Mouse (Mus musculus): ENCODE measurements around the gene Cbx2. TPM values are rescaled to one million over a fixed set of nuclear protein-coding genes. Genes with fewer than 3 reads are reported as not detected.

The Cbx2 gene
- polyA plus RNA-seq, 2 experiments: 29.1 to 35.7 TPM

DNA sequence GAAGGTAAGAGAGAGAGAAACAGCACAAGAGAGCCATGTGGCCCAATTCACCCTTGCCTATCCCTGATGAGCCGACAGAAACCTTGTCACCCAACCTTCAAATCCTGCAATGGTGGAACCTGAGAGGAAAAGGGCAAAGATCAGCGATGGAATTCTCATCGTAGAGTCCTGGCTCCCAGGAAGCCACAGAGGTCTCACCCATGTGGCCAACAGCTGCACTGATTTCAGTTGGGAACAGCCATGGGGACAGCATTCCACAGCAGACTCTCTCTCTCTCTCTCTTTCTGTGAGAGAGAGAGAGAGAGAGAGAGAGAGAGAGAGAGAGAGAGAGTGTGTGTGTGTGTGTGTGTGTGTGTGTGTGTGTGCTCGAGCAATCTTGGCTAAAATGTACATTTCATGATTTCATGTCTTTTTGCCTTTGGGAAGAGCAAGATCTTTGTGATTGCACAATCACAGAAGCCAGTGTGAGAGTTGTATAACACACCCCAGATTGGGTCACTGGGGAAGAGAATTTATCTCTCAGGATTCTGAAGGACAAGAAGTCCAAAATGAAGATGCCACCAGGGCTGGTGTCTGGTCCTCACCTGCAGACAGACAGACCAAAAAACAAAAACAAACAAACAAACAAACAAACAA lies 21.2 kb upstream of the Cbx2 start:
- Histone ChIP-seq H3K9me3 (ENCODE audit: control insufficient read depth, low read length) (no peaks in the 10 kb centered on the region), H3K27me3 (ENCODE audit: control insufficient read depth, insufficient read depth, low read length) (0 out of 2 replicates have a peak, but pooled peaks cover 6% of the 10 kb centered on the region), H3K27ac (replicated peaks; ENCODE audit: low read depth, low read length) (no peak overlapping the region), H3K4me1 (ENCODE audit: control insufficient read depth, insufficient read depth, low read length) (peaks cover 11% of the 10 kb centered on the region), H3K4me3 (replicated peaks; ENCODE audit: low read length) (no peak overlapping the region), H3K4me2 (replicated peaks; ENCODE audit: low read depth, low read length, severe bottlenecking) (no peak overlapping the region), H3K36me3 (ENCODE audit: control insufficient read depth, insufficient read depth, low read length) (no peaks in the 10 kb centered on the region), H3K9ac (ENCODE audit: low read depth, low read length, severe bottlenecking) (no peak overlapping the region)
- no peak for DNase-seq (ENCODE audit: low spot score)
- no peak for TF ChIP-seq POLR2A (IDR thresholded peaks at IDR 0.05; ENCODE audit: borderline replicate concordance, extremely low read depth, insufficient read depth, insufficient read length)
- no peak for ATAC-seq (ENCODE audit: low FRiP score, low read depth)
- WGBS: 61% methylated on average over 4 of the region's 4 CpGs

DNA sequence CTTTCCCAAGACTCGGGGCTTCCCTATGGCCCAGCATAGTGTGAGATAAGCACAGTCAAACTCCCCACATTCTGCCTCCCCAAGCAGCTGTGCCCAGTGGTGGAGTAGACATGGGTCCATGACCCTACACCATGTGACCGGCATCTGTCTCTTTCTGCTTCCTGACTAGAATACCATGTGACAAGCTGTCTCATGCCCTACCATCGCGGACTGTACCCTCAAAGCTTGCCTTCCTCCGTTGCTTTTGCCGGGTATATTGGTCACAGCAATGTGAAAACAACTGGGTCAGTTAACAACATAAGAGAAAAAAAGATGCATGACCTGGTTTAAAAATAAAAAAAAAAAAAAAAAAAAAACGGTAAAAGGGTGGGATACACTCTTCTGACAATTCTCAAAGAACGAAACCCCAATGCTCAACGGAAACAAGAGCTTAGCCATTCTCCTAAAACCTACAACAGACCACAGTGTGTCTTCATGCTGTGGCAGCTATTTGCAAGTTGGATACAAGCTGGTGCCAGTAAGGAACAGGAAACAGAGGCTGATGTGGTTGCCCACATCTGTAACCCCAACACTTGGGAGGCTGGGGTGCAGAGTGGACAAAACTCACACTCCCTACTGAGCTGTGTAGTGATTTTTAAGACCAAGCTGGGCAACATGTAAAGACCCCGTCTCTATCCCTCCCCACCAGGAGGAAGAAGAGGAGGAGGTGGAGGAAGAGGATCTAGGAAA lies 17.1 kb upstream of the Cbx2 start:
- Histone ChIP-seq H3K9ac (ENCODE audit: low read depth, low read length, severe bottlenecking) (no peak overlapping the region), H3K4me1 (ENCODE audit: control insufficient read depth, insufficient read depth, low read length) (0 out of 2 replicates have a peak, but pooled peaks cover 7% of the 10 kb centered on the region), H3K36me3 (ENCODE audit: control insufficient read depth, insufficient read depth, low read length) (no peaks in the 10 kb centered on the region), H3K4me3 (replicated peaks; ENCODE audit: low read length) (no peak overlapping the region), H3K27ac (replicated peaks; ENCODE audit: low read depth, low read length) (no peak overlapping the region), H3K4me2 (replicated peaks; ENCODE audit: low read depth, low read length, severe bottlenecking) (no peak overlapping the region), H3K27me3 (ENCODE audit: control insufficient read depth, insufficient read depth, low read length) (no peaks in the 10 kb centered on the region), H3K9me3 (ENCODE audit: control insufficient read depth, low read length) (no peaks in the 10 kb centered on the region)
- no peak for DNase-seq (ENCODE audit: low spot score)
- TF ChIP-seq POLR2A (IDR thresholded peaks at IDR 0.05; ENCODE audit: borderline replicate concordance, extremely low read depth, insufficient read depth, insufficient read length): no peak
- 83% methylated on average over 10 of the region's 10 CpGs for WGBS
- no peak for ATAC-seq (ENCODE audit: low FRiP score, low read depth)

DNA sequence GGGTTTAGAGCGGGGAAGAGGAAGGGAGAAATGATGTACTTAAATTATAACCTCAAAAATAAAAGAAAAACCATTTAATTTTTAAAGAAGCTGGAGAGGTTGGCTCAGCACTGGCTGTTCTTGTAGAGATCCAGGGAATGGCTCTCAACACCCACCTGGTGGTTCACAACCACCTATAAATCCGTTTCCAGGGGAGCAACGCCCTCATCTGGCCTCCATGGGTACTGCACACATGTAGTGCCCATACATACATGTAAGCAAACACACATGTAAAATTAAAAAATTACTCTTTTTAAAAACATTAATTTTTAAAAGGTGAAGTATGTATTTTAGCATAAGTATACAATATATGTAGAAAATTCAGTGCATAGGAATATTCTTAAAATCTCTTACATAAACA lies 16.3 kb upstream of the Cbx2 start:
- Histone ChIP-seq H3K4me1 (ENCODE audit: control insufficient read depth, insufficient read depth, low read length) (0 out of 2 replicates have a peak, but pooled peaks cover 7% of the 10 kb centered on the region), H3K4me3 (replicated peaks; ENCODE audit: low read length) (no peak overlapping the region), H3K4me2 (replicated peaks; ENCODE audit: low read depth, low read length, severe bottlenecking) (no peak overlapping the region), H3K9me3 (ENCODE audit: control insufficient read depth, low read length) (no peaks in the 10 kb centered on the region), H3K27me3 (ENCODE audit: control insufficient read depth, insufficient read depth, low read length) (no peaks in the 10 kb centered on the region), H3K27ac (replicated peaks; ENCODE audit: low read depth, low read length) (no peak overlapping the region), H3K36me3 (ENCODE audit: control insufficient read depth, insufficient read depth, low read length) (no peaks in the 10 kb centered on the region), H3K9ac (ENCODE audit: low read depth, low read length, severe bottlenecking) (no peak overlapping the region)
- WGBS: 65% methylated on average over 3 of the region's 3 CpGs
- TF ChIP-seq POLR2A (IDR thresholded peaks at IDR 0.05; ENCODE audit: borderline replicate concordance, extremely low read depth, insufficient read depth, insufficient read length): no peak
- no peak for DNase-seq (ENCODE audit: low spot score)
- ATAC-seq (ENCODE audit: low FRiP score, low read depth): no peak

DNA sequence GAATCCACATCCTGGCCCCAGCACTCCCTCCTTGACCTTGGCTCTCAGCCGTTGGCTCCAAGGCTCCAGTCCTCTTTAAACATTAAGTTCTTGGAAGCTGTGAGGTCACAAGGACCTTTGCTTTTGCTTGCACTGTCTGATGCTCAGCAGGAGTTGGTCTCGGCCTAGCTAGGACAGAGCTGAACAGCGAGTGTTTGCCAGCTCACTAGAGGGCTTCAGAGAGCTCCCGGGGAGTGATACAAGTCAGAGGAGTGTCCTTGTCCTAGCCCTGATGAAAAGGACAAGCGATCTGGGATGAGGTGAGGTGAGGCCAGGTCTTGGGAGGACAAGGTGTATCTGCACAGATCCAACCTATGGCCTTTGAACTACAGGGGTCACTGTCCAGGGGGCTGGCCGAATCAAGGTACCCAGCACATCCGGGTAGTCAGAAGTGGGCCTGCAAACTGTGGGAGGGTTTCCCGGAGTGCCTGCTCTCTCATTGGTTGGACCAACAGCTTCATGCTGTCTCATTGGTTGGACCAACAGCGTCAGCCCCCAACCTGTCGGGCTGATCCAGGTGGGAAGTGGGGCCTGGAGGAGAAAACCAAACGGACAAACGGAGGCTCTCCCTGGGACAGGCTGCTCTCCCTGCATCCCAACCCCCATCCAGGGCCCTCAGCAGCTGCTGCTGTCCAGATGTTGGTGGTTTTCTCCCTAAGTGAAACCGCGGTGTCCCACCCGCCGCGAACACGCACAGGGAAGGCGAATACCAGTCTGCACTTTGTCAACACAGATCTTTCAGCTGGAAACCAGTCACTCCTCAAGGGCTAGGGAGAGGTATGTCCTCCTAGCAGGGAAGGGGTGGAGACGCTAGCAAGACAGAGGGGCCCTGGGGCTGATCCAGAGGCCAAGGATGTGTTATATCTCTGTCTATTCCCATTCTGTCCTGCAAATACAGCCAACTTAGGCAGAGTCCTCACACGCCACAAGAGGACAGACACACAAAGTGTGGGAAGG lies 15.0 kb upstream of the Cbx2 start:
- ATAC-seq (ENCODE audit: low FRiP score, low read depth): peak; percentile 72
- DNase-seq (ENCODE audit: low spot score): no peak
- 20% methylated on average over 21 of the region's 21 CpGs for WGBS
- H3K27me3 ChIP-seq (ENCODE audit: control insufficient read depth, insufficient read depth, low read length): no peaks in the 10 kb centered on the region
- peak overlapping the region; percentile 34 for H3K4me3 ChIP-seq (replicated peaks; ENCODE audit: low read length)
- no peak for TF ChIP-seq POLR2A (IDR thresholded peaks at IDR 0.05; ENCODE audit: borderline replicate concordance, extremely low read depth, insufficient read depth, insufficient read length)
- no peaks in the 10 kb centered on the region for H3K9me3 ChIP-seq (ENCODE audit: control insufficient read depth, low read length)
- H3K4me1 ChIP-seq (ENCODE audit: control insufficient read depth, insufficient read depth, low read length): 0 out of 2 replicates have a peak, but pooled peaks cover 7% of the 10 kb centered on the region
- H3K9ac ChIP-seq (ENCODE audit: low read depth, low read length, severe bottlenecking): peak overlapping the region; percentile 55
- peak overlapping the region; percentile 56 for H3K4me2 ChIP-seq (replicated peaks; ENCODE audit: low read depth, low read length, severe bottlenecking)
- H3K27ac ChIP-seq (replicated peaks; ENCODE audit: low read depth, low read length): no peak overlapping the region
- no peaks in the 10 kb centered on the region for H3K36me3 ChIP-seq (ENCODE audit: control insufficient read depth, insufficient read depth, low read length)

DNA sequence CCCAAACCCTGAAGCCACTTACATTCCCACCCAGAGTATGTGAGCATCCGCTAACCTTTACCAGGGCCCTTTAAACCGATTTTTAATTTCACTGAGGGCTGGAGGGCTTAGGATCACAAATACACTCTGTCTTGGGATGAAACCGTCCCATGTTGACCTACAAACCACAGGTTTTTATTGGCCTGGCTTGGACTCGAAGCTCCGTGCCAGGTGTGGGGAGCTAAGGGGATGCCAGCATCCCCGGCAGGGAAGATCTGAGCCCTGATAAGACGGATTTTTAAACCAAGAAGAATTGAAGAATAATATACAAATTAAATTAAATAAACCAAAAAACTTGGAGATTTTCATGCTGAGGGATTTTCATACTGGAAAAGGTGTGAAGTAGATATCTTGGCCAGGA lies 8.3 kb upstream of the Cbx2 start:
- no peak for TF ChIP-seq POLR2A (IDR thresholded peaks at IDR 0.05; ENCODE audit: borderline replicate concordance, extremely low read depth, insufficient read depth, insufficient read length)
- ATAC-seq (ENCODE audit: low FRiP score, low read depth): no peak

More for the DNA sequence above, 8.3 kb upstream of the Cbx2 start:
- H3K4me2 ChIP-seq (replicated peaks; ENCODE audit: low read depth, low read length, severe bottlenecking): no peak overlapping the region
- WGBS: 67% methylated on average over 7 of the region's 7 CpGs
- H3K4me1 ChIP-seq (ENCODE audit: control insufficient read depth, insufficient read depth, low read length): no peaks in the 10 kb centered on the region
- H3K9ac ChIP-seq (ENCODE audit: low read depth, low read length, severe bottlenecking): no peak overlapping the region
- DNase-seq (ENCODE audit: low spot score): no peak
- H3K27me3 ChIP-seq (ENCODE audit: control insufficient read depth, insufficient read depth, low read length): no peaks in the 10 kb centered on the region
- H3K9me3 ChIP-seq (ENCODE audit: control insufficient read depth, low read length): no peaks in the 10 kb centered on the region
- H3K4me3 ChIP-seq (replicated peaks; ENCODE audit: low read length): no peak overlapping the region
- H3K27ac ChIP-seq (replicated peaks; ENCODE audit: low read depth, low read length): no peak overlapping the region
- H3K36me3 ChIP-seq (ENCODE audit: control insufficient read depth, insufficient read depth, low read length): no peaks in the 10 kb centered on the region

Data from limb, embryonic 14.5 days (tissue).